Mouse (Mus musculus) megakaryocyte, adult 5-6 weeks (primary cell): ENCODE results near the gene Tsga10. TPM values are rescaled to one million over a fixed set of nuclear protein-coding genes. Genes with fewer than 3 reads are reported as not detected.
"Not testable (repeated sequence)": the region's sequence is repeated elsewhere in the genome, so short reads cannot be mapped to it uniquely, and the experiment has no call there.

Experiments used
- ATAC-seq: 2 replicates; pipeline ENCODE4 v1.8.0; 2016; ENCODE audit warnings: mild to moderate bottlenecking, inconsistent platforms; ENCODE audit not compliant: poor library complexity, severe bottlenecking
- total RNA-seq, 2 experiments: library from RNA; stranded (forward) in 1 of 2; stranded (reverse) in 1 of 2; fragments of 153-499, 151-499 nt in 1 of 2; fragments of 221-1000, 200-1000 nt in 1 of 2; gene quantifications; 2 replicates each; pipeline versions ENCODE4 v1.2.3 to v1.2.4; 2015 to 2017

The Tsga10 gene
- total RNA-seq, 2 experiments from 2014 or later: 12.5 to 14.1 TPM

GRCm38 (mm10) chr1:37864511-37865400 lies 1.5 kb downstream of the Tsga10 start:
- ATAC-seq: peak; percentile 84

- no peak for ATAC-seq
These were observed 15.5 kb downstream of the Tsga10 start for GRCm38 (mm10) chr1:37850696-37851095.

GRCm38 (mm10) chr1:37846878-37847277 lies 19.4 kb downstream of the Tsga10 start:
- ATAC-seq: no peak

- ATAC-seq: no peak
These were observed 34.5 kb downstream of the Tsga10 start for GRCm38 (mm10) chr1:37831681-37832080.

- not testable (repeated sequence) for ATAC-seq
These were observed 63.9 kb downstream of the Tsga10 start for GRCm38 (mm10) chr1:37802291-37802690.

GRCm38 (mm10) chr1:37800298-37800697 lies 65.9 kb downstream of the Tsga10 start:
- no peak for ATAC-seq

- no peak for ATAC-seq
These were observed 66.7 kb downstream of the Tsga10 start for GRCm38 (mm10) chr1:37799505-37799904.

- no peak for ATAC-seq
These were observed 106.8 kb downstream of the Tsga10 start for GRCm38 (mm10) chr1:37759407-37759806.

GRCm38 (mm10) chr1:37744650-37745259 lies 121.5 kb downstream of the Tsga10 start:
- ATAC-seq: no peak

- no peak for ATAC-seq
These were observed 123.5 kb downstream of the Tsga10 start for GRCm38 (mm10) chr1:37742602-37743270.

- no peak for ATAC-seq
These were observed 124.1 kb downstream of the Tsga10 start for GRCm38 (mm10) chr1:37742126-37742525.

GRCm38 (mm10) chr1:37740161-37740802 lies 125.9 kb downstream of the Tsga10 start:
- ATAC-seq: no peak

GRCm38 (mm10) chr1:37738895-37739294 lies 127.3 kb downstream of the Tsga10 start:
- no peak for ATAC-seq

- no peak for ATAC-seq
These were observed 129.2 kb downstream of the Tsga10 start for GRCm38 (mm10) chr1:37737045-37737444.

- ATAC-seq: no peak
These were observed 130.3 kb downstream of the Tsga10 start for GRCm38 (mm10) chr1:37735932-37736331.

- ATAC-seq: peak; percentile 91
These were observed 131.4 kb downstream of the Tsga10 start for GRCm38 (mm10) chr1:37734841-37735240.

- no peak for ATAC-seq
These were observed 136.9 kb downstream of the Tsga10 start for GRCm38 (mm10) chr1:37729353-37729752.

GRCm38 (mm10) chr1:37728053-37728452 lies 138.2 kb downstream of the Tsga10 start:
- no peak for ATAC-seq

GRCm38 (mm10) chr1:37727186-37727585 lies 139.0 kb downstream of the Tsga10 start:
- ATAC-seq: no peak

GRCm38 (mm10) chr1:37726426-37726825 lies 139.8 kb downstream of the Tsga10 start:
- no peak for ATAC-seq

GRCm38 (mm10) chr1:37725880-37726279 lies 140.3 kb downstream of the Tsga10 start:
- ATAC-seq: no peak
